Mouse (Mus musculus) midbrain, embryonic 11.5 days (tissue): Measurements from ENCODE around the gene Olfr1183. TPM values are rescaled to one million over a fixed set of nuclear protein-coding genes. Genes with fewer than 3 reads are reported as not detected.

Experiments used
- polyA plus RNA-seq: library from polyadenylated mRNA; unstranded; fragments of >200 nt; fragmentation: Nextera tagmentation; extraction: Ambion mirVana; gene quantifications from 2 replicates; pipeline ENCODE4 v1.2.1, GENCODE M21; 2014

The Olfr1183 gene
- polyA plus RNA-seq, 1 experiment from 2014 or later, result not detected

Other genes starting within 250 kb of the Olfr1183 start
- gene Olfr1170, start 226.5 kb upstream of the Olfr1183 start, polyA plus RNA-seq, result not detected in 2 replicates
- gene Olfr1173, start 175.0 kb upstream of the Olfr1183 start, polyA plus RNA-seq, result not detected in 2 replicates
- not detected in 2 replicates for gene Olfr1174-ps, start 139.7 kb upstream of the Olfr1183 start, polyA plus RNA-seq
- not detected in 2 replicates for gene Olfr1175-ps, start 127.7 kb upstream of the Olfr1183 start, polyA plus RNA-seq
- not detected in 2 replicates for gene Olfr1176, start 118.1 kb upstream of the Olfr1183 start, polyA plus RNA-seq
- gene Olfr1177-ps, start 108.4 kb upstream of the Olfr1183 start, polyA plus RNA-seq, result not detected in 2 replicates
- not detected in 2 replicates for gene Olfr1178, start 67.8 kb upstream of the Olfr1183 start, polyA plus RNA-seq
- gene Olfr1179, start 48.4 kb upstream of the Olfr1183 start, polyA plus RNA-seq, result not detected in 2 replicates
- not detected in 2 replicates for gene Olfr1180, start 35.7 kb upstream of the Olfr1183 start, polyA plus RNA-seq
- gene Olfr1181, start 28.7 kb upstream of the Olfr1183 start, polyA plus RNA-seq, result not detected in 2 replicates
- gene Gm13757, start 5.7 kb upstream of the Olfr1183 start, polyA plus RNA-seq, result not detected in 2 replicates
- gene Olfr1184, start 28.7 kb downstream of the Olfr1183 start, polyA plus RNA-seq, result not detected in 2 replicates
- gene Olfr1185-ps1, start 38.5 kb downstream of the Olfr1183 start, polyA plus RNA-seq, result not detected in 2 replicates
- not detected in 2 replicates for gene Olfr1186, start 63.7 kb downstream of the Olfr1183 start, polyA plus RNA-seq
- gene Olfr1188, start 102.1 kb downstream of the Olfr1183 start, polyA plus RNA-seq, result not detected in 2 replicates
- gene Olfr1189, start 131.6 kb downstream of the Olfr1183 start, polyA plus RNA-seq, result not detected in 2 replicates
- gene Olfr1191-ps1, start 185.7 kb downstream of the Olfr1183 start, polyA plus RNA-seq, result not detected in 2 replicates
- gene Olfr1192-ps1, start 193.6 kb downstream of the Olfr1183 start, polyA plus RNA-seq, result not detected in 2 replicates
- not detected in 2 replicates for gene Olfr1193, start 220.8 kb downstream of the Olfr1183 start, polyA plus RNA-seq
- not detected in 2 replicates for gene Olfr1195, start 234.3 kb downstream of the Olfr1183 start, polyA plus RNA-seq
- not detected in 2 replicates for gene Olfr1196, start 249.7 kb downstream of the Olfr1183 start, polyA plus RNA-seq